Mouse (Mus musculus) hindbrain, embryonic 12.5 days (tissue): ENCODE measurements at regions not wholly inside any gene's neighbourhood (a gene's known extent, or its start where the extent isn't known, plus 50 kb on each side); places are given as distances from the start of the nearest gene placed in this dataset.

Experiments used
- ATAC-seq: fragments of 200-750 bp; cut with Nextera tagmentation; 2 replicates; pipeline ENCODE4 v1.8.0; 2017; ENCODE audit warnings: moderate TSS enrichment; ENCODE audit not compliant: low FRiP score
- H3K27ac ChIP-seq: fragments of 300-500 bp; sonication (generic); 2 replicates; pipeline ENCODE4 v1.5.1; 2016; ENCODE audit warnings: mild to moderate bottlenecking
- H3K27me3 ChIP-seq: fragments of 300-500 bp; sonication (generic); 2 replicates; pipeline ENCODE4 v1.6.1; 2016; ENCODE audit warnings: mild to moderate bottlenecking
- H3K36me3 ChIP-seq: fragments of 300-500 bp; sonication (generic); 2 replicates; pipeline ENCODE4 v1.6.1; 2016; ENCODE audit warnings: mild to moderate bottlenecking
- H3K4me1 ChIP-seq: fragments of 300-500 bp; sonication (generic); 2 replicates; pipeline ENCODE4 v1.6.1; 2016
- H3K4me2 ChIP-seq: fragments of 300-500 bp; sonication (generic); replicated peaks from 2 replicates; pipeline ENCODE4 v1.6.1; 2016; ENCODE audit warnings: mild to moderate bottlenecking
- H3K4me3 ChIP-seq: fragments of 300-500 bp; sonication (generic); 2 replicates; pipeline ENCODE4 v1.5.1; 2016; ENCODE audit warnings: mild to moderate bottlenecking
- H3K9ac ChIP-seq: fragments of 300-500 bp; sonication (generic); 2 replicates; pipeline ENCODE4 v1.6.1; 2016; ENCODE audit warnings: mild to moderate bottlenecking, moderate library complexity
- H3K9me3 ChIP-seq: fragments of 300-500 bp; sonication (generic); replicated peaks from 2 replicates; pipeline ENCODE4 v1.6.1; 2016; ENCODE audit warnings: mild to moderate bottlenecking
- WGBS: fragments of 180-500 bp; shearing (Covaris S2); methylation state at CpG from one replicate; pipeline ENCODE4 v1.1.7; 2016; 5-methylcytosine and 5-hydroxymethylcytosine counted together

DNA sequence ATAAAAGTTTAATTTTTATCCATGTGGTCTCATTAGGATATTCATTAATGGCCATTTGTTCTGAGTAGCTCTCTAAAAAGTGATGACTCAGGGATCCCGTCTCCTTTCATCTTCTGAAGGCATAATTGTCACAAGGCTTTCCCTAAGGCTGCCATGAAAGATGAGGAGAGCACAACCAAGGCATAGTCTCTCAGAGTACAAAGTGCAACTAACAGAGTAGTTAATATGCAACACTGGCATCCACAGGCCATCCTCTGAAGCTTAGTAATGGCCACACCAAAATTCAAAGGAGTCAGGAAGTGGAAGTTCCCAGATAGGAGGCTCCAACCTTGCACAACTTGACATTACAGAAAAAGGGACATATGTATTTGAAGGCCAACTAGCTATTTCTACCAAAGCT, 97.1 kb upstream of the Bmp4 start:
- 72% methylated on average over 1 of the region's 1 CpGs for WGBS
- Histone ChIP-seq H3K27ac (no peak overlapping the region), H3K36me3 (no peaks in the 10 kb centered on the region), H3K9ac (no peak overlapping the region), H3K4me2 (no peak overlapping the region), H3K27me3 (no peaks in the 10 kb centered on the region), H3K9me3 (0 out of 2 replicates have a peak, but pooled peaks cover 7% of the 10 kb centered on the region), H3K4me1 (0 out of 2 replicates have a peak, but pooled peaks cover 3% of the 10 kb centered on the region), H3K4me3 (no peak overlapping the region)
- no peak for ATAC-seq

DNA sequence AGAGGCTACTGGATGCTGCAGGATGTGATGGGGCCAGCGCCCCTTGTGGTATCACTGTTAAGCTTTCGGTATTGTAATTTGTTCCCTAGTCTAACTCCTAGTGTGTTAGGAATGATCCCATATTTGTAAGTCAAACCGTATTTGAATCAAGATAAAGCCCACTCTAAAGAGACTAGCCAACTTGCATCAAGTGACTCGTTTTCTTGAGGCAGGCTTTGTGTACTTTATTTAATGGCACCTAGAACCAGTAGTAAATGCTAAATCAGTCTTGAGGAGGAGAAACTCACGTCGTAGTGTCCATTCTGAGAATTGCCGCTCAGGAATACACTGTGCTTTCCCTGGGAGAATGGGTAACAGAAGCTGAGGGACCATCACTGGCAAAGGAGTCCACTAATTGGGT, 89.9 kb upstream of the Bmp4 start:
- H3K4me2 ChIP-seq, result no peak overlapping the region
- H3K9ac ChIP-seq, result no peak overlapping the region
- no peak for ATAC-seq
- H3K4me3 ChIP-seq, result no peak overlapping the region
- H3K36me3 ChIP-seq, result no peaks in the 10 kb centered on the region
- H3K4me1 ChIP-seq, result no peaks in the 10 kb centered on the region
- no peaks in the 10 kb centered on the region for H3K9me3 ChIP-seq
- H3K27ac ChIP-seq, result no peak overlapping the region
- H3K27me3 ChIP-seq, result no peaks in the 10 kb centered on the region
- 85% methylated on average over 7 of the region's 7 CpGs for WGBS

DNA sequence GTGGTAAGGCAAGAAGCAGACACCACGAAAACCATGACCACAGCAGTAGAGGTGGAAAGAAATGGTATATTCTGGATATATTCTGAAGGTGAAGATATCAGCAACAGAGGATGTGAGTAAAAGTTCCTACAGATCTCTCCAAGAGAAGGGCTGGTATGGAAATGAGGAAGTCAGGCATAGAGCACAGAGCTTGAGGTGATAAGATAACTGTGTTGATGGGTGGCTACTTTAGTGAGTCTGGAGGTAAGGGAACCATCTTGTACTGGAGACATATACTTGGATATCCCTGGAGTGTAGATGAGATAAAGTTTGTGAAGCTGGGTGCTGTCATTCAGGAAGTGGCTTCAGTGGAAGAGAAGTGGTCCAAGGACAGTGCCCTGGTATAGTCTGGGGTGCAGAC, 85.5 kb upstream of the Bmp4 start:
- Histone ChIP-seq H3K27me3 (no peaks in the 10 kb centered on the region), H3K9ac (no peak overlapping the region), H3K4me3 (no peak overlapping the region), H3K4me1 (no peaks in the 10 kb centered on the region), H3K4me2 (no peak overlapping the region), H3K36me3 (no peaks in the 10 kb centered on the region), H3K9me3 (no peaks in the 10 kb centered on the region), H3K27ac (no peak overlapping the region)
- ATAC-seq, result no peak
- 70% methylated on average over 1 of the region's 1 CpGs for WGBS

DNA sequence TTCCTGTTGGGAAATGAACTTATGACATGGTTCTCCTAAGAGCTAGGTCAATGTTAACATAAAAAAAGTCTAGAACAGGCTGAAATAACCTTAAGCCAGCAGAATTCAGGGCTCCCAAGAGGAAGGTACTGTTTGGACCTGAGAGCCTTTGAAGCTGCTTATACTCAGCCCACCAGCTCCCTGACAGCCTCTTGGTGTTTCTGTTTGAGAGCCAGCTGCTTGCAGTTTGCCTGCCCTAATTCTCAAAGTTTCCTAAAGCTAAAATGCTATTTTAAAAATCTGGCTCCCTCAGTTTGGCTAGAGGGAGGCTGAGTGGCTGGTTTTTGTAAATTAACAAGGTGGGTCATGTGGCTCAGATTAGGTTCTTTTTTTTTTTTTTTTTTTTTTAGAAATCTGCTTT, 72.5 kb upstream of the Bmp4 start:
- no peak overlapping the region for H3K4me3 ChIP-seq
- H3K4me1 ChIP-seq, result no peaks in the 10 kb centered on the region
- H3K9ac ChIP-seq, result no peak overlapping the region
- no peak overlapping the region for H3K4me2 ChIP-seq
- H3K36me3 ChIP-seq, result no peaks in the 10 kb centered on the region
- ATAC-seq, result no peak
- H3K27ac ChIP-seq, result no peak overlapping the region
- no peaks in the 10 kb centered on the region for H3K27me3 ChIP-seq
- H3K9me3 ChIP-seq, result no peaks in the 10 kb centered on the region

DNA sequence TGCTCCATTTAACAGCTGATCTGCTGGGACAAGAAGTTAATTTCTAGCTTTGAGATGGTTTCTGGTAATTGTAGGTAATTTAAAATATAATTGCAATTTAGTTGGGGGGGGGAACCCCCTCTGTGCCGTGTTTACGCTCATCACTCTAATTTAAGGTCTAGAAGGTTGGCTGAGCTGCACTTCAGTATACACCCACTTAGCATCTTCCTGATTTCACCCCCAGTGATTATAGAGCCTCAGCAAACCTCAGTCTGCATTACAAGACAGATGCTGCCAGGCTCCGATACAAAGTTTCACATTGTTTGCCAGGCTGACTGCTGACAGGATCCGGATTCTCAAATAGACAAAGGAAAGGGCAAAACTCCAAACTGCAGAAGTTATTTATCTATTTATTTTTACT, 71.5 kb upstream of the Bmp4 start:
- H3K27me3 ChIP-seq, result no peaks in the 10 kb centered on the region
- H3K9ac ChIP-seq, result no peak overlapping the region
- no peak overlapping the region for H3K4me2 ChIP-seq
- H3K36me3 ChIP-seq, result no peaks in the 10 kb centered on the region
- H3K4me3 ChIP-seq, result no peak overlapping the region
- no peaks in the 10 kb centered on the region for H3K9me3 ChIP-seq
- no peaks in the 10 kb centered on the region for H3K4me1 ChIP-seq
- ATAC-seq, result no peak
- WGBS, result 82% methylated on average over 4 of the region's 4 CpGs
- H3K27ac ChIP-seq, result no peak overlapping the region

DNA sequence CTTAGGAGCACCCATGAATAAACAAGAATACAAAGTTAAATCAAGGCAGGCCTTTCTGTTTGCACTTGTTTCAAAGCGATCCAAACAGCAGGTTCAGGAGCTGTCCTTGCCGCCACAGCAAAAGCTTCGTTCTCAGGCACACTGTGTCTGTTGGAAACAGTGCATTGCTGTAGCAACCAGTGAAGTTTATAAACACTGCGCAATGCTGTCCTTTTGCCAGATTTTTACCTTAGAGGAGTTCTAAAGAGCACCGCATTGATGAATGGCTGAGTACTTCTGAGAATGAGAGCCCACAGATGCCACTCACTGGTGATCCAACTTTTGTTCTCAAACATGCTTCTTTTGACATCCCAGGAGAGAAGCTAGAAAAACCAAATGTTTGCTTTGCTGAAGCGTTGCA, 64.0 kb upstream of the Bmp4 start:
- no peaks in the 10 kb centered on the region for H3K4me1 ChIP-seq
- no peaks in the 10 kb centered on the region for H3K9me3 ChIP-seq
- no peak overlapping the region for H3K9ac ChIP-seq
- WGBS, result 65% methylated on average over 6 of the region's 6 CpGs
- H3K4me2 ChIP-seq, result no peak overlapping the region
- H3K27me3 ChIP-seq, result no peaks in the 10 kb centered on the region
- no peak overlapping the region for H3K27ac ChIP-seq
- H3K4me3 ChIP-seq, result no peak overlapping the region
- ATAC-seq, result no peak
- H3K36me3 ChIP-seq, result no peaks in the 10 kb centered on the region

DNA sequence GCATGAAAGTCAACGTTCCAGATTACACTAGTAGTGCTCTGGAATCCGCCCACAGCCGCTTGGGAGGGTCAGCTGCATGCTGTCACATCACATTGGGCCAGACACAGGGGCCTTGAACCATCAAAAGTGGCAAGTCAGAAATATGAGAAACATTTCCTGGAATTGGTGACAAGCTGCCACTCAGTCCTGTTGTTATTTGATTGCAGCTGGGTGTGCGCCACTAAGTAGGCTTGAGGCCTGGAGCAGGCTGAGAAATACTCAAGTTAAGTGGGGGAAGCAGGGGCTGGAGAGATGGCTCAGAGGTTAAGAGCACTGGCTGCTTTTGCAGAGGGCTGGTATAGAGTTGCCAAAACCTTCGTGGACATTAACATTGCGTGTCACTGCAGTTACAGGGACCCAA, 51.2 kb upstream of the Bmp4 start:
- Histone ChIP-seq H3K27me3 (no peaks in the 10 kb centered on the region), H3K9ac (no peak overlapping the region)

More for the DNA sequence above, 51.2 kb upstream of the Bmp4 start:
- no peak overlapping the region for H3K27ac ChIP-seq
- 0 out of 2 replicates have a peak, but pooled peaks cover 4% of the 10 kb centered on the region for H3K4me1 ChIP-seq
- H3K4me2 ChIP-seq, result no peak overlapping the region
- no peaks in the 10 kb centered on the region for H3K36me3 ChIP-seq
- no peak overlapping the region for H3K4me3 ChIP-seq
- H3K9me3 ChIP-seq, result no peaks in the 10 kb centered on the region
- ATAC-seq, result no peak
- WGBS, result 88% methylated on average over 6 of the region's 6 CpGs
